Mouse (Mus musculus) urinary bladder, adult 2 months (tissue): ENCODE data around the gene Gm17606. TPM values are rescaled to one million over a fixed set of nuclear protein-coding genes. Genes with fewer than 3 reads are reported as not detected.

Experiments
- DNase-seq: peaks from one replicate; pipeline ENCODE4 v3.0.0; 2022; ENCODE audit warnings: low spot score
- polyA plus RNA-seq: library from polyadenylated mRNA; depleted of rRNA; stranded (reverse); fragments of >200 nt; gene quantifications from 2 replicates; pipeline ENCODE4 v1.2.3, GENCODE M21; 2012

The Gm17606 gene
- polyA plus RNA-seq, 1 experiment: not detected

GRCm38 (mm10) chr14:54624976-54625375, 15.8 kb upstream of the Gm17606 start:
- DNase-seq: no peak

GRCm38 (mm10) chr14:54628103-54628502, 12.6 kb upstream of the Gm17606 start:
- DNase-seq: no peak

- no peak for DNase-seq
These were observed 11.0 kb upstream of the Gm17606 start for GRCm38 (mm10) chr14:54629797-54630196.

GRCm38 (mm10) chr14:54630583-54631239, 10.0 kb upstream of the Gm17606 start:
- no peak for DNase-seq

- no peak for DNase-seq
These were observed 9.5 kb upstream of the Gm17606 start for GRCm38 (mm10) chr14:54631240-54631599.

GRCm38 (mm10) chr14:54632252-54632651, 8.5 kb upstream of the Gm17606 start:
- no peak for DNase-seq

GRCm38 (mm10) chr14:54634182-54634581, 6.6 kb upstream of the Gm17606 start:
- no peak for DNase-seq

- no peak for DNase-seq
These were observed 3.8 kb upstream of the Gm17606 start for GRCm38 (mm10) chr14:54636954-54637353.

GRCm38 (mm10) chr14:54638210-54638609, 2.5 kb upstream of the Gm17606 start:
- no peak for DNase-seq

GRCm38 (mm10) chr14:54640121-54640520, 631 bp upstream of the Gm17606 start:
- DNase-seq: no peak

GRCm38 (mm10) chr14:54641305-54641969, 685 bp downstream of the Gm17606 start, which contains the start of gene Cdh24:
Cdh24 (minus strand) TSS chr14:54641364.
- peak; percentile 84 for DNase-seq

GRCm38 (mm10) chr14:54642224-54642944, 1.6 kb downstream of the Gm17606 start:
- DNase-seq: no peak

- DNase-seq: no peak
These were observed 2.3 kb downstream of the Gm17606 start for GRCm38 (mm10) chr14:54643011-54643410.

GRCm38 (mm10) chr14:54644294-54644693, 3.5 kb downstream of the Gm17606 start:
- no peak for DNase-seq

GRCm38 (mm10) chr14:54646455-54646854, 5.7 kb downstream of the Gm17606 start:
- no peak for DNase-seq

- no peak for DNase-seq
These were observed 6.3 kb downstream of the Gm17606 start for GRCm38 (mm10) chr14:54646898-54647636.

- no peak for DNase-seq
These were observed 7.1 kb downstream of the Gm17606 start for GRCm38 (mm10) chr14:54647900-54648299.

GRCm38 (mm10) chr14:54650621-54651454, 10.1 kb downstream of the Gm17606 start:
- no peak for DNase-seq

GRCm38 (mm10) chr14:54651556-54651955, 10.8 kb downstream of the Gm17606 start:
- no peak for DNase-seq

GRCm38 (mm10) chr14:54652787-54653186, 12.0 kb downstream of the Gm17606 start:
- no peak for DNase-seq

GRCm38 (mm10) chr14:54653496-54653895, 12.7 kb downstream of the Gm17606 start:
- DNase-seq: peak; percentile 55
